Mouse (Mus musculus) forebrain, embryonic 16.5 days (tissue): ENCODE results near the gene Esrrg. TPM values are rescaled to one million over a fixed set of nuclear protein-coding genes. Genes with fewer than 3 reads are reported as not detected.

Experiments
- ATAC-seq: fragments of 200-750 bp; cut with Nextera tagmentation; 2 replicates; pipeline ENCODE4 v1.8.0; 2017; ENCODE audit warnings: mild to moderate bottlenecking, moderate library complexity
- H3K27ac ChIP-seq: fragments of 300-500 bp; sonication (generic); 2 replicates; pipeline ENCODE4 v1.5.1; 2014; ENCODE audit warnings: low read length, control low read depth
- H3K27me3 ChIP-seq: fragments of 300-500 bp; sonication (generic); replicated peaks from 2 replicates; pipeline ENCODE4 v1.6.1; 2014; ENCODE audit warnings: low read length; ENCODE audit not compliant: control insufficient read depth, insufficient read depth
- H3K36me3 ChIP-seq: fragments of 300-500 bp; sonication (generic); 2 replicates; pipeline ENCODE4 v1.6.1; 2014; ENCODE audit not compliant: control insufficient read depth, insufficient read depth
- H3K4me1 ChIP-seq: fragments of 300-500 bp; sonication (generic); replicated peaks from 2 replicates; pipeline ENCODE4 v1.6.1; 2014; ENCODE audit warnings: low read length; ENCODE audit not compliant: control insufficient read depth, insufficient read depth
- H3K4me2 ChIP-seq: fragments of 300-500 bp; sonication (generic); 2 replicates; pipeline ENCODE4 v1.6.1; 2014; ENCODE audit warnings: mild to moderate bottlenecking, low read length, control low read depth
- H3K4me3 ChIP-seq: fragments of 300-500 bp; sonication (generic); replicated peaks from 2 replicates; pipeline ENCODE4 v1.5.1; 2014; ENCODE audit warnings: mild to moderate bottlenecking, low read length, control low read depth
- H3K9ac ChIP-seq: fragments of 300-500 bp; sonication (generic); replicated peaks from 2 replicates; pipeline ENCODE4 v1.6.1; 2014; ENCODE audit warnings: low read depth, low read length, control low read depth
- H3K9me3 ChIP-seq: fragments of 300-500 bp; sonication (generic); 2 replicates; pipeline ENCODE4 v1.6.1; 2016; ENCODE audit warnings: low read length; ENCODE audit not compliant: control insufficient read depth
- WGBS: fragments of 180-500 bp; shearing (Covaris S2); extraction: QIAGEN DNeasy Blood & Tissue Kit; methylation state at CpG from one replicate; pipeline ENCODE4 v1.1.7; 2014; 5-methylcytosine and 5-hydroxymethylcytosine counted together
- polyA plus RNA-seq: library from polyadenylated mRNA; unstranded; fragments of >200 nt; fragmentation: Nextera tagmentation; extraction: Ambion mirVana; gene quantifications from 2 replicates; pipeline ENCODE4 v1.2.1, GENCODE M21; 2015

Gene Esrrg
- polyA plus RNA-seq, 1 experiment from 2014 or later = 11.2 TPM

GRCm38 (mm10) chr1:187976353-187976730 is 367.8 kb downstream of the Esrrg start:
- no peak overlapping the region for H3K4me2 ChIP-seq
- ATAC-seq = no peak
- no peak overlapping the region for H3K9ac ChIP-seq
- H3K9me3 ChIP-seq = no peaks in the 10 kb centered on the region
- H3K4me3 ChIP-seq = no peak overlapping the region
- peaks cover 5% of the 10 kb centered on the region; the same call in 1 of the 2 replicates for H3K4me1 ChIP-seq
- peaks cover 25% of the 10 kb centered on the region for H3K27me3 ChIP-seq
- WGBS = 87% methylated on average over 9 of the region's 9 CpGs
- H3K36me3 ChIP-seq = no peaks in the 10 kb centered on the region
- no peak overlapping the region for H3K27ac ChIP-seq

- Histone ChIP-seq H3K4me3 (no peak overlapping the region), H3K27me3 (peaks cover 13% of the 10 kb centered on the region; the same call in 1 of the 2 replicates), H3K27ac (no peak overlapping the region), H3K9ac (no peak overlapping the region), H3K36me3 (no peaks in the 10 kb centered on the region), H3K4me2 (no peak overlapping the region), H3K4me1 (peaks cover 6% of the 10 kb centered on the region), H3K9me3 (no peaks in the 10 kb centered on the region)
- WGBS = 63% methylated on average over 2 of the region's 2 CpGs
- no peak for ATAC-seq
These were observed 372.4 kb downstream of the Esrrg start for GRCm38 (mm10) chr1:187981028-187981427.

- Histone ChIP-seq H3K36me3 (no peaks in the 10 kb centered on the region), H3K4me2 (no peak overlapping the region), H3K27me3 (peaks cover 10% of the 10 kb centered on the region), H3K9me3 (no peaks in the 10 kb centered on the region), H3K4me3 (no peak overlapping the region), H3K4me1 (peaks cover 6% of the 10 kb centered on the region), H3K27ac (no peak overlapping the region), H3K9ac (no peak overlapping the region)
- no peak for ATAC-seq
- 6% methylated on average over 4 of the region's 4 CpGs for WGBS
These were observed 374.6 kb downstream of the Esrrg start for GRCm38 (mm10) chr1:187983177-187983576.

- no peak overlapping the region for H3K9ac ChIP-seq
- H3K9me3 ChIP-seq = no peaks in the 10 kb centered on the region
- H3K27me3 ChIP-seq = peaks cover 2% of the 10 kb centered on the region; the same call in 1 of the 2 replicates
- H3K4me1 ChIP-seq = no peaks in the 10 kb centered on the region
- H3K27ac ChIP-seq = no peak overlapping the region
- no peak for ATAC-seq
- no peak overlapping the region for H3K4me3 ChIP-seq
- no peak overlapping the region for H3K4me2 ChIP-seq
- no peaks in the 10 kb centered on the region for H3K36me3 ChIP-seq
These were observed 381.6 kb downstream of the Esrrg start for GRCm38 (mm10) chr1:187990161-187990560.

GRCm38 (mm10) chr1:187997584-187998338 is 389.2 kb downstream of the Esrrg start:
- Histone ChIP-seq H3K4me1 (peaks cover 9% of the 10 kb centered on the region), H3K9me3 (no peaks in the 10 kb centered on the region), H3K36me3 (no peaks in the 10 kb centered on the region), H3K9ac (peak overlapping the region; percentile 34), H3K4me3 (peak overlapping the region; percentile 55), H3K4me2 (peak overlapping the region; percentile 93), H3K27me3 (peaks cover 4% of the 10 kb centered on the region; the same call in 1 of the 2 replicates), H3K27ac (no peak overlapping the region)
- peak; percentile 96 for ATAC-seq
- WGBS = under 1% methylated on average over 39 of the region's 39 CpGs

- H3K27me3 ChIP-seq = peaks cover 4% of the 10 kb centered on the region; the same call in 1 of the 2 replicates
- no peak overlapping the region for H3K27ac ChIP-seq
- no peak overlapping the region for H3K9ac ChIP-seq
- no peaks in the 10 kb centered on the region for H3K9me3 ChIP-seq
- no peaks in the 10 kb centered on the region for H3K36me3 ChIP-seq
- peaks cover 9% of the 10 kb centered on the region for H3K4me1 ChIP-seq
- H3K4me2 ChIP-seq = peak overlapping the region; percentile 11; the same call in 1 of the 2 replicates
- WGBS = 41% methylated on average over 4 of the region's 4 CpGs
- ATAC-seq = no peak
- peak overlapping the region; percentile 22 for H3K4me3 ChIP-seq
These were observed 390.5 kb downstream of the Esrrg start for GRCm38 (mm10) chr1:187999121-187999520.

- H3K9ac ChIP-seq = no peak overlapping the region
- H3K9me3 ChIP-seq = no peaks in the 10 kb centered on the region
- 0 out of 2 replicates have a peak overlapping the region, but pooled peaks have one; percentile 1 for H3K4me3 ChIP-seq
- WGBS = 31% methylated on average over 8 of the region's 8 CpGs
- H3K4me2 ChIP-seq = peak overlapping the region; percentile 35
- peaks cover 9% of the 10 kb centered on the region for H3K4me1 ChIP-seq
- no peak overlapping the region for H3K27ac ChIP-seq
- ATAC-seq = no peak
- H3K27me3 ChIP-seq = peaks cover 4% of the 10 kb centered on the region; the same call in 1 of the 2 replicates
- no peaks in the 10 kb centered on the region for H3K36me3 ChIP-seq
These were observed 391.6 kb downstream of the Esrrg start for GRCm38 (mm10) chr1:188000189-188000588.

- no peak overlapping the region for H3K4me2 ChIP-seq
- 53% methylated on average over 13 of the region's 13 CpGs for WGBS
- H3K9me3 ChIP-seq = no peaks in the 10 kb centered on the region
- H3K27me3 ChIP-seq = no peaks in the 10 kb centered on the region
- H3K4me1 ChIP-seq = no peaks in the 10 kb centered on the region; the same call in 1 of the 2 replicates
- H3K9ac ChIP-seq = no peak overlapping the region
- no peaks in the 10 kb centered on the region for H3K36me3 ChIP-seq
- H3K4me3 ChIP-seq = no peak overlapping the region
- H3K27ac ChIP-seq = no peak overlapping the region
- no peak for ATAC-seq
These were observed 398.4 kb downstream of the Esrrg start for GRCm38 (mm10) chr1:188006820-188007491.

- Histone ChIP-seq H3K9ac (no peak overlapping the region), H3K4me3 (no peak overlapping the region)
- 76% methylated on average over 13 of the region's 13 CpGs for WGBS
These were observed 399.9 kb downstream of the Esrrg start for GRCm38 (mm10) chr1:188008476-188008875.

More at GRCm38 (mm10) chr1:188008476-188008875, 399.9 kb downstream of the Esrrg start:
- H3K4me2 ChIP-seq = no peak overlapping the region
- ATAC-seq = no peak
- no peak overlapping the region for H3K27ac ChIP-seq
- no peaks in the 10 kb centered on the region for H3K36me3 ChIP-seq
- peaks cover 2% of the 10 kb centered on the region for H3K4me1 ChIP-seq
- no peaks in the 10 kb centered on the region for H3K27me3 ChIP-seq
- no peaks in the 10 kb centered on the region for H3K9me3 ChIP-seq
